Mouse (Mus musculus): ENCODE results near the gene Pgm2l1.

DNA sequence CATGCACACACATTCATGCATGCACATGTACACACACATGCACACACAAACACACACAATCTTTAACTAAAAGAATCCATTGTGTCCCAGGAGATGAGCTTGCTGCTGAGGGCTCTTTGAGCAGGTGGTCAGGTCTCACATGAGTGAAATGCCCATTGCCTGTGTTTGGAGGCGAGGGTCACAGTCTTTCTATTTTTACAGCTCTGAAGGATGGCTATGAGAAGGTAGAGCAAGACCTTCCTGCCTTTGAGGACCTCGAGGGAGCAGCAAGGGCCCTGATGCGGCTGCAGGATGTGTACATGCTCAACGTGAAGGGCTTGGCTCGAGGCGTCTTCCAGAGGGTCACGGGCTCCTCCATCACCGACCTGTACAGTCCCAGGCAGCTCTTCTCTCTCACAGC lies 66.4 kb downstream of the Pgm2l1 start:
- TF ChIP-seq EP300 (IDR thresholded peaks at IDR 0.05; ENCODE audit: low read depth) (no peak), CTCF (IDR thresholded peaks at IDR 0.05; ENCODE audit: low read depth) (no peak)
